Mouse (Mus musculus): ENCODE measurements at regions not wholly inside any gene's neighbourhood (a gene's known extent, or its start where the extent isn't known, plus 50 kb on each side); places are given as distances from the start of the nearest gene placed in this dataset.

- TF ChIP-seq CTCF (IDR thresholded peaks at IDR 0.05; ENCODE audit: insufficient read depth, low read depth, low read length) (no peak), POLR2A (IDR thresholded peaks at IDR 0.05; ENCODE audit: insufficient read depth, low read depth, low read length) (no peak)
Measured at GRCm38 (mm10) chr11:26996292-26997099, 402.7 kb upstream of the Vrk2 start.

All from olfactory bulb, adult 2 months (tissue).